Mouse (Mus musculus) MEL (cell line): ENCODE results near the gene Zdhhc16.

Experiments
- E2F4 ChIP-seq: IDR thresholded peaks from 2 replicates; pipeline ENCODE4 v1.6.1; 2011; ENCODE audit warnings: low read depth, low read length, improper control_type of control experiment, borderline replicate concordance
- MAX ChIP-seq: IDR thresholded peaks from 2 replicates; pipeline ENCODE4 v1.6.1; 2011; ENCODE audit warnings: low read length, improper control_type of control experiment
- MAZ ChIP-seq: IDR thresholded peaks from 2 replicates; pipeline ENCODE4 v1.6.1; 2012; ENCODE audit warnings: low read depth, mild to moderate bottlenecking, inconsistent platforms, low read length, improper control_type of control experiment
- MEF2A ChIP-seq: IDR thresholded peaks from 2 replicates; pipeline ENCODE4 v1.6.1; 2014; ENCODE audit warnings: low read depth, mild to moderate bottlenecking, inconsistent platforms, low read length, improper control_type of control experiment; ENCODE audit not compliant: poor library complexity, insufficient replicate concordance, severe bottlenecking; ENCODE audit errors: extremely low read depth
- MYB ChIP-seq: IDR thresholded peaks from 2 replicates; pipeline ENCODE4 v1.6.1; 2011; ENCODE audit warnings: mild to moderate bottlenecking, low read depth, low read length, improper control_type of control experiment
- POLR2A ChIP-seq, 2 experiments: IDR thresholded peaks; 2 replicates each; pipeline ENCODE4 v1.6.1; 2011 to 2012; ENCODE audit warnings: low read length in 2 of 2, mild to moderate bottlenecking in 2 of 2, control low read depth in 1 of 2, improper control_type of control experiment in 1 of 2, low read depth in 1 of 2, moderate library complexity in 1 of 2; ENCODE audit not compliant: control insufficient read depth in 1 of 2, insufficient read depth in 1 of 2, poor library complexity in 1 of 2
- ZC3H11A ChIP-seq: IDR thresholded peaks from 2 replicates; pipeline ENCODE4 v1.6.1; 2012; ENCODE audit warnings: low read depth, mild to moderate bottlenecking, inconsistent platforms, low read length, improper control_type of control experiment
- ZNF384 ChIP-seq: IDR thresholded peaks from 2 replicates; pipeline ENCODE4 v1.6.1; 2012; ENCODE audit warnings: low read depth, mild to moderate bottlenecking, inconsistent platforms, low read length, improper control_type of control experiment

GRCm38 (mm10) chr19:41910396-41910795 is 22.9 kb upstream of the Zdhhc16 start:
- no peak for TF ChIP-seq MAX
- TF ChIP-seq MEF2A, result no peak
- no peak for TF ChIP-seq ZC3H11A
- TF ChIP-seq POLR2A (IDR thresholded peaks at IDR 0.05; ENCODE audit: control insufficient read depth in 1 of 2, insufficient read depth in 1 of 2, low read depth in 1 of 2, low read length in 2 of 2, poor library complexity in 1 of 2), result no peak
- TF ChIP-seq MAZ, result no peak
- no peak for TF ChIP-seq MYB
- TF ChIP-seq ZNF384, result no peak
- TF ChIP-seq E2F4, result no peak
